Mouse (Mus musculus) heart, postnatal 0 days (tissue): Measurements from ENCODE around the gene Spag16. TPM values are rescaled to one million over a fixed set of nuclear protein-coding genes. Genes with fewer than 3 reads are reported as not detected.

ENCODE experiments used
- ATAC-seq: fragments of 200-750 bp; cut with Nextera tagmentation; 2 replicates; pipeline ENCODE4 v1.8.0; 2017; ENCODE audit warnings: low read depth, moderate number of reproducible peaks, moderate library complexity; ENCODE audit not compliant: insufficient read depth
- DNase-seq: peaks from one replicate; pipeline ENCODE4 v3.0.0-alpha.2; 2016; ENCODE audit warnings: low spot score
- H3K27ac ChIP-seq: fragments of 300-500 bp; sonication (generic); 2 replicates; pipeline ENCODE4 v1.5.1; 2014; ENCODE audit warnings: low read depth, mild to moderate bottlenecking
- H3K27me3 ChIP-seq: fragments of 300-500 bp; sonication (generic); 2 replicates; pipeline ENCODE4 v1.6.1; 2014; ENCODE audit warnings: low read length, mixed read lengths; ENCODE audit not compliant: control insufficient read depth, insufficient read depth
- H3K36me3 ChIP-seq: fragments of 300-500 bp; sonication (generic); replicated peaks from 2 replicates; pipeline ENCODE4 v1.6.1; 2014; ENCODE audit warnings: low read length, mixed read lengths; ENCODE audit not compliant: control insufficient read depth, insufficient read depth
- H3K4me1 ChIP-seq: fragments of 300-500 bp; sonication (generic); 2 replicates; pipeline ENCODE4 v1.6.1; 2014; ENCODE audit warnings: antibody characterized with exemption; ENCODE audit not compliant: control insufficient read depth, insufficient read depth
- H3K4me2 ChIP-seq: fragments of 300-500 bp; sonication (generic); 2 replicates; pipeline ENCODE4 v1.6.1; 2014; ENCODE audit warnings: low read depth, mild to moderate bottlenecking, low read length, moderate library complexity
- H3K4me3 ChIP-seq: fragments of 300-500 bp; sonication (generic); 2 replicates; pipeline ENCODE4 v1.5.1; 2014; ENCODE audit warnings: low read depth, low read length
- H3K9ac ChIP-seq: fragments of 300-500 bp; sonication (generic); replicated peaks from 2 replicates; pipeline ENCODE4 v1.6.1; 2014; ENCODE audit warnings: low read depth, low read length, mixed read lengths
- H3K9me3 ChIP-seq: fragments of 300-500 bp; sonication (generic); replicated peaks from 2 replicates; pipeline ENCODE4 v1.6.1; 2016; ENCODE audit warnings: low read length; ENCODE audit not compliant: control insufficient read depth
- CTCF ChIP-seq: IDR thresholded peaks from 2 replicates; pipeline ENCODE4 v1.5.1; 2016; ENCODE audit warnings: antibody characterized with exemption, control low read depth, low read depth
- EP300 ChIP-seq: IDR thresholded peaks from 2 replicates; pipeline ENCODE4 v1.6.1; 2016; ENCODE audit warnings: antibody characterized with exemption, low read depth
- WGBS: fragments of 180-500 bp; shearing (Covaris S2); extraction: QIAGEN DNeasy Blood & Tissue Kit; methylation state at CpG from one replicate; pipeline ENCODE4 v1.1.7; 2014; 5-methylcytosine and 5-hydroxymethylcytosine counted together
- polyA plus RNA-seq: library from polyadenylated mRNA; unstranded; fragments of >200 nt; fragmentation: Nextera tagmentation; extraction: Ambion mirVana; gene quantifications from 2 replicates; pipeline ENCODE4 v1.2.1, GENCODE M21; 2015
- total RNA-seq: library from RNA; depleted of rRNA; stranded (reverse); fragments of >200 nt; gene quantifications from 2 replicates; pipeline ENCODE4 v1.2.3, GENCODE M21; 2014; ENCODE audit warnings: low replicate concordance

Spag16 gene
- total and polyA plus RNA-seq, 2 experiments from 2014 or later = 0.26 to 0.27 TPM

DNA sequence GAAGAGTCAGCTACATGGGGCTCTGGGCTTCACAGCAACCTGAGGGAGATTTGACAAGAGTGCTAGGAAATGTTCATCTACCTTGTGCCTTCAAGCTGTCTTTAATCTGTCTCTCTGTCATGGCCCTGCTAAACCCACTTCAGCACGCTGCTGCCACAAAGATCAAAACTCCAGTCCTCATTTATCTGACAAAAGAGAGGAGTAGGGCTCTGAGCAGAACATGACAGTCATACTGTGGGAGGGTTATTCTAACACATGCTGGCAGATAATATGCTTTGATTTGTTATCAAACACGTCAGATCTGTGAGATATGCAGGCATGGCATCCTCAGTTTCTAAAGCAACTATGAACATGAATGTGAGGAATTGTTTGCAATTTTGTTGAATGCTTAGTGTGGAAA, 725.1 kb downstream of the Spag16 start:
- no peak overlapping the region for H3K9ac ChIP-seq
- no peaks in the 10 kb centered on the region for H3K27me3 ChIP-seq
- no peaks in the 10 kb centered on the region for H3K4me1 ChIP-seq
- no peaks in the 10 kb centered on the region for H3K36me3 ChIP-seq
- no peak overlapping the region for H3K27ac ChIP-seq
- DNase-seq (no peak), ATAC-seq (no peak)
- no peak for TF ChIP-seq CTCF
- no peak for TF ChIP-seq EP300
- H3K4me3 ChIP-seq = no peak overlapping the region
- H3K4me2 ChIP-seq = no peak overlapping the region
- H3K9me3 ChIP-seq = no peaks in the 10 kb centered on the region
- WGBS = 55% methylated on average over 2 of the region's 2 CpGs

DNA sequence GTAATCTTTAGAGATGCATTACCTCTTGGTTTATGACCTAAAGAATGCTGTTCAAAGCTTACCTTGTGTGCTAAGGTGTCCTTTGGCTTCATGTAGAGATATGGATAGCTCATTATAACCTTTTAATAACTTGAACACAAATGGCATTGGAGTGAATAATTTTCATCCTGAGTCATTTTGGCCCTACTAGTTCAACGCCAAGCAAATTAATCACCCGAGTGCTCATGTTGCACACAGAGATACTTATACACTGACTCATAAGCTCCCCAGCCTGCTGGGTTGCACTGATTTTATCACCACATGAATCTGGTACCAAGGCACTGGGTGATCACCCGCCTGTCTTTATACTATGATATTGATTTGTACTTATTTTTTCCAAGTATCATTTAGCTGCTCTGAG, 795.0 kb downstream of the Spag16 start:
- ATAC-seq = no peak
- no peak overlapping the region for H3K4me2 ChIP-seq

DNA sequence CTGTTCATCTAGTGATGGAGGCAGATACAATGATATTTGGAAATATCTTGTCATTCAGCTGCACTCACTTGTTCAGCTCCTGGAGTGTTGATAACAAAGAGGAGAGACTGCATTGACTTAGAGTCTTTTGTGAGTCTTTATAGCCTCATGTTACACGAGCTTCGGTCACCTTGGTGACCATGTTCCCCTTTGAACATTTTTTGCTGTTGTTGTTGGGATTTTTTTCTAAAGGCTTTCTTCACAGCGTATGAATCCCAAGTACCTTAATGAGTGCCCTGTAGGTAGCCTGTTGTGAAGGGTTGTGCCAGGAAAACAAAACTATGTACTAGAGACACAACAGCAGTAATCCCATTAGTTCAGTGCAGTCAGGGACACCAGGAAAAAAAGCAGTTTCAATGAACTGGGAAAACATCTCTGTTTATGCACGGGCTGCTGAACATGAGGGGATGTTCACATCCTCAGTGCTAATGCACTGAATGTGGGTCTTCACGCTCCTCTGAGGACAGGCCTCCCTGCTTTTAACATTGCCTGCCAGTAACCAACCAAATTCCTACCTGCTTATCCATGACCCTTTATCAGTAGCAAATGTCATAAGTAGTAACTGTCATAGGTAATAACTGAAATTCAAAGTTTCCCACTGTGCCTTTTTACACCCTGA, 798.2 kb downstream of the Spag16 start:
- no peak overlapping the region for H3K9ac ChIP-seq
- no peaks in the 10 kb centered on the region for H3K27me3 ChIP-seq
- TF ChIP-seq CTCF (no peak), EP300 (no peak)
- H3K27ac ChIP-seq = no peak overlapping the region
- H3K4me3 ChIP-seq = no peak overlapping the region
- no peak overlapping the region for H3K4me2 ChIP-seq
- H3K9me3 ChIP-seq = no peaks in the 10 kb centered on the region
- H3K36me3 ChIP-seq = no peaks in the 10 kb centered on the region
- DNase-seq (no peak), ATAC-seq (no peak)
- 67% methylated on average over 5 of the region's 5 CpGs for WGBS
- H3K4me1 ChIP-seq = no peaks in the 10 kb centered on the region

More for the DNA sequence above, 795.0 kb downstream of the Spag16 start:
- Histone ChIP-seq H3K9ac (no peak overlapping the region), H3K27me3 (no peaks in the 10 kb centered on the region), H3K4me1 (no peaks in the 10 kb centered on the region), H3K27ac (no peak overlapping the region), H3K36me3 (no peaks in the 10 kb centered on the region), H3K4me3 (no peak overlapping the region), H3K9me3 (no peaks in the 10 kb centered on the region)
- TF ChIP-seq EP300 (no peak), CTCF (no peak)
- no peak for DNase-seq
- WGBS = 73% methylated on average over 3 of the region's 3 CpGs

DNA sequence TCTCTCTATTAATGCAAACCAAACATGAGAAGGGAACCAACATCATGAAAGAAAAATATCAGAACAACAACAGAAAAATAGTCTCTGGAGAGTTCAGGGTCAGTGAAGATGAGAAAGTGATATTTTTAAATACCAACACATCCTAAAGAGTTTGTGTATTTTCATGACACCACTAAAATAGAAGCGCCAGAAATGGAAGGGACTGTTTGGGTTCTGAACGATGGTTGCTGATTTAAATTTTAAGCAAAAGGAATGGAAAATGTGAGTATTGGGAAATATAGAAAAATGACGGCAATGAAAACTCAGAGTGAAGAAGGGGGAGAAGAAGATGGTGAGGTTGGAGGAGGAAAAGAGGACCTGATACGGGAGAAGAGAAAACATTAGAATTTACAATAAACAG, 825.9 kb downstream of the Spag16 start:
- H3K27me3 ChIP-seq = no peaks in the 10 kb centered on the region
- 75% methylated on average over 4 of the region's 4 CpGs for WGBS
- no peaks in the 10 kb centered on the region for H3K36me3 ChIP-seq
- H3K4me1 ChIP-seq = no peaks in the 10 kb centered on the region
- H3K9me3 ChIP-seq = no peaks in the 10 kb centered on the region
- no peak overlapping the region for H3K4me2 ChIP-seq
- ATAC-seq (no peak), DNase-seq (no peak)
- TF ChIP-seq CTCF = no peak
- TF ChIP-seq EP300 = no peak
- H3K27ac ChIP-seq = no peak overlapping the region
- no peak overlapping the region for H3K9ac ChIP-seq
- H3K4me3 ChIP-seq = no peak overlapping the region

DNA sequence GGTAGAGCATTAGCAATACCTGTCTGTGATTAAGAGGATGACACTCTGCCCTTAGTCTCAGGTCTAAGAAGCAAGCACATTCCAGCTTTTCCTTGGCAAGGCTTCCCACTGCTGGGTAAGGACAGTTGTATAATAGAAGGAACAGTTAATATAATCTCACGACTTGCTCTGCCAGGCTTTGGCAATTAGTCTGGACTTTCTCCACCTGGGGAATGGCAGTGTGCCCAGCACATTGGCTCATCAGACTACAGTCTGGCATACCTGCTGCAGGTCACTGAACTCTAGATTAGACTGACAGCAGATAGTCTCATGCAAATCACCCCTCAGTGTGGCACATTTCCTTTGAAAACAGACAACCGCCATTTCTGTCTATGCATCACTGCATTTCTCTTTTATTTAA, 865.8 kb downstream of the Spag16 start:
- WGBS = 66% methylated on average over 2 of the region's 2 CpGs
- DNase-seq = no peak
- Histone ChIP-seq H3K4me2 (no peak overlapping the region), H3K9ac (no peak overlapping the region), H3K36me3 (no peaks in the 10 kb centered on the region), H3K4me1 (no peaks in the 10 kb centered on the region), H3K9me3 (no peaks in the 10 kb centered on the region), H3K27me3 (no peaks in the 10 kb centered on the region), H3K4me3 (no peak overlapping the region), H3K27ac (no peak overlapping the region)
- no peak for ATAC-seq
- no peak for TF ChIP-seq CTCF
- no peak for TF ChIP-seq EP300

DNA sequence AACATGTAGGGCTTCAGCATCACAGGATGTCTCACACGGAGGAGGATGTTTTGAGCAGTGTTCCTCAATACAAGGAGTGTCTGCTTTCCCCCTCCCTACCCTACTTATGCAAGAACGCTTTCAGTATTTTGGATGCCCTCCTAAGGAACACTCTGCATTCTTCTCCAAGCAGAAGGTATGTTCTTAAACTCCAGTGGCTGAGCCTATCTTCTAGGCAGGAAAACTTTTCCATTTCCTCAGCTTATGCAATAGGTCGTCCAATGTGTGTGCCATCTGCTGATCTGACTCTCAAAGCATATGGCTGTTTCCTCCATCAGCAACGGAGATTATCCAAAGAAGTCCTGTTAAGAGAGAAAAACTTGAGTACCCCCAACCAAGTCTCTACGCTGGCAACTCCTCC, 873.5 kb downstream of the Spag16 start:
- TF ChIP-seq EP300 = no peak
- no peak for TF ChIP-seq CTCF
- Histone ChIP-seq H3K4me1 (no peaks in the 10 kb centered on the region), H3K36me3 (no peaks in the 10 kb centered on the region), H3K9me3 (no peaks in the 10 kb centered on the region), H3K4me2 (no peak overlapping the region), H3K27me3 (no peaks in the 10 kb centered on the region), H3K27ac (no peak overlapping the region), H3K9ac (no peak overlapping the region), H3K4me3 (no peak overlapping the region)
- ATAC-seq (no peak), DNase-seq (no peak)
- 71% methylated on average over 5 of the region's 5 CpGs for WGBS
